Mouse (Mus musculus) liver, embryonic 13.5 days (tissue): ENCODE results near the gene Trim40. TPM values are rescaled to one million over a fixed set of nuclear protein-coding genes. Genes with fewer than 3 reads are reported as not detected.
A peak's percentile ranks its signal among the peaks of the same experiment; 100 is the strongest.

Source experiments
- ATAC-seq: fragments of 200-750 bp; cut with Nextera tagmentation; 2 replicates; pipeline ENCODE4 v1.8.0; 2017; ENCODE audit warnings: low read depth, mild to moderate bottlenecking, moderate number of reproducible peaks, moderate library complexity
- DNase-seq: peaks from one replicate; pipeline ENCODE4 v3.0.0; 2022
- H3K27ac ChIP-seq: fragments of 300-500 bp; sonication (generic); 2 replicates; pipeline ENCODE4 v1.5.1; 2015; ENCODE audit warnings: moderate library complexity, mild to moderate bottlenecking, inconsistent platforms
- H3K27me3 ChIP-seq: fragments of 300-500 bp; sonication (generic); 2 replicates; pipeline ENCODE4 v1.6.1; 2015; ENCODE audit warnings: mild to moderate bottlenecking, inconsistent platforms
- H3K36me3 ChIP-seq: fragments of 300-500 bp; sonication (generic); 2 replicates; pipeline ENCODE4 v1.6.1; 2015; ENCODE audit warnings: mild to moderate bottlenecking, inconsistent platforms
- H3K4me1 ChIP-seq: fragments of 300-500 bp; sonication (generic); replicated peaks from 2 replicates; pipeline ENCODE4 v1.6.1; 2015; ENCODE audit warnings: inconsistent platforms
- H3K4me2 ChIP-seq: fragments of 300-500 bp; sonication (generic); 2 replicates; pipeline ENCODE4 v1.6.1; 2015; ENCODE audit warnings: inconsistent platforms, mild to moderate bottlenecking, moderate library complexity
- H3K4me3 ChIP-seq: fragments of 300-500 bp; sonication (generic); replicated peaks from 2 replicates; pipeline ENCODE4 v1.5.1; 2015; ENCODE audit warnings: mild to moderate bottlenecking, inconsistent platforms
- H3K9ac ChIP-seq: fragments of 300-500 bp; sonication (generic); 2 replicates; pipeline ENCODE4 v1.6.1; 2015; ENCODE audit warnings: mild to moderate bottlenecking, inconsistent platforms
- H3K9me3 ChIP-seq: fragments of 300-500 bp; sonication (generic); replicated peaks from 2 replicates; pipeline ENCODE4 v1.6.1; 2016; ENCODE audit warnings: inconsistent platforms
- WGBS: fragments of 180-500 bp; shearing (Covaris S2); methylation state at CpG from one replicate; pipeline ENCODE4 v1.1.7; 2015; ENCODE audit not compliant: insufficient replicate concordance; 5-methylcytosine and 5-hydroxymethylcytosine counted together
- polyA plus RNA-seq: library from polyadenylated mRNA; unstranded; fragments of >200 nt; fragmentation: Nextera tagmentation; extraction: Ambion mirVana; gene quantifications from 2 replicates; pipeline ENCODE4 v1.2.1, GENCODE M21; 2015

The Trim40 gene
- polyA plus RNA-seq, 1 experiment from 2014 or later = not detected

DNA sequence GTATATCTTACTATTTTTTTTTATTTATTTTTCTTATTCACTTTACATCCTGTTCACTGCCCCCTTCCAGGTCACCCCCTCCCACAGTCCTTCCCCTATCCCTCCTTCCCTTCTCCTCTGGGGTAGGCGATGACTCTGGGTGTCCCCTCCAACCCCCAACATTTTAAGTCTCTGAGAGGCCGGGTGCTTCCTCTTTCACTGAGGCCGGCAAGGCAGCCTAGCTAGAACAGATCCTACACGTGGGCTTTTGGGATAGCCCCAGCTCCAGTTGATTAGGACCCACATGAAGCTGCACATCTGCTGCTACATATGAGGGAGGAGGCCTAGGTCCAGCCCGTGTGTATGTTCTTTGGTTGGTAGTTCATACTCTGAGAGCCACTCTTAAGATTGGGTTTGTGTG is 50.9 kb downstream of the Trim40 start:
- H3K9me3 ChIP-seq = no peaks in the 10 kb centered on the region
- DNase-seq (no peak), ATAC-seq (no peak)
- H3K4me1 ChIP-seq = peaks cover 66% of the 10 kb centered on the region
- no peak overlapping the region for H3K4me3 ChIP-seq
- H3K27ac ChIP-seq = no peak overlapping the region
- WGBS = 32% methylated on average over 5 of the region's 5 CpGs
- no peak overlapping the region for H3K9ac ChIP-seq
- H3K4me2 ChIP-seq = no peak overlapping the region
- no peaks in the 10 kb centered on the region for H3K36me3 ChIP-seq
- peaks cover 14% of the 10 kb centered on the region; the same call in 1 of the 2 replicates for H3K27me3 ChIP-seq

DNA sequence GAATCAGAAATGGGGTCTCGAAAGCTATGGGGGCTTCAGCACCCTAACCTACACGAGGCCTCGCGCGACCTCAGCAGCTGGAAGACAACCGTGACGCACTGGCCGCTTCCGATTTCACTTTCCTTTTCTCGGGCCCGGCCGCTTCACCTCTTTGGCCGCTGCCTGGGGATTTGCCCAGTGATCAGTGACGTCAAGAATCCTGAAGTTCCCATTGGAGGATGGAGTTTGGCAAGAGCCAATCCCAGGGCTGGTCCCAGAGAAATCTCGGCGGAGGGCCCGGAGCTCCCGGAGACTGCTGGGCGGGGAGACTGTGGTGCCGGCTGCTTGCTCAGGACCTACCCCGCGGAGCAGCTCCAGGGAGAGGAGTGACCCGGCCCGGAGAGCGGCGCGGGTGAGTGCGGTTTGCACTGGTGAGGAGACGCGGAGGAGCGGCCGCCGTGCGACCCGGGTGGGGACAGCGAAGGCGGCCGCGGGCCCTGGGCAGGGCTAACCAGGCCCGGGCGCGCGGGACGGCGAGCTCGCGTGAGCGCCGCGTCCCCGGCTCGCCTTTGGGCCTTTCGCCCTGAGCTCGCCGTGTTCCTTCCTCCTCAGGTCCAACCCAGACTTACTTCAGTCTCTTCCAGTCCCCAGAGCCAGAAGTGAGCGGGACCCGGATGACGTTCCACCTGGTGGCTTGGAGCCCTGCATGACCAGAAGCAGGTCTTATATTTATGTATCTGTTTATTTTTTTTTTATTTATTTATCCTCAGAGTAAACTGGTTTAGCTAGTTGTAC is 52.9 kb downstream of the Trim40 start, which contains the start of gene Trim26:
TSS of gene Trim26 (plus strand) at position 261 of the 774 bp plus-strand sequence.
- ATAC-seq (peak; percentile 98), DNase-seq (peak; percentile 94)
- 1% methylated on average over 58 of the region's 58 CpGs for WGBS
- Histone ChIP-seq H3K4me2 (peak within 1 kb of the TSS; percentile 87), H3K36me3 (no peaks in the 10 kb centered on the region), H3K9me3 (no peaks in the 10 kb centered on the region), H3K27ac (peak within 1 kb of the TSS; percentile 78), H3K4me3 (peak within 1 kb of the TSS; percentile 78), H3K9ac (peak within 1 kb of the TSS; percentile 79), H3K4me1 (peaks cover 47% of the 10 kb centered on the region), H3K27me3 (peaks cover 18% of the 10 kb centered on the region; the same call in 1 of the 2 replicates)

DNA sequence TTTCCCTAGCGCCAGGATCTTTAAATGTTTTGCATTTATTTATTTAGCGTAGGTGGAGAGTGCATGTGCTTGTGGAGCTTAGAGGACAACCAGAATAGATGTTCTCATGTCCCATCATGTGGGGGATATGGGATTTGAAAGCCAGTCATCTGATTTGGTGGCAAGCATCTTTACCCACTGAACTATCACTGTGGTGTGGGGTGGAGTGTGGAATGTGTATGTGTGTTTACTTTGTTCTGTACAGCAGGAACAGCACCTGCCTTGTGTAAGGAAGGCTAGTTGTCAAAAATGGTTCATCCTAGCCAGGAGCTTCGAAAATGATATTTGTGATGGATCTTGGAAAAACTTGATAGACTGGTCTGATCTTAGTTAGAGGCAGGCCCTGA is 53.5 kb downstream of the Trim40 start:
- ATAC-seq (peak; percentile 2; the same call in 1 of the 2 replicates), DNase-seq (no peak)
- peaks cover 18% of the 10 kb centered on the region; the same call in 1 of the 2 replicates for H3K27me3 ChIP-seq
- H3K9ac ChIP-seq = peak overlapping the region; percentile 68
- H3K9me3 ChIP-seq = no peaks in the 10 kb centered on the region
- H3K36me3 ChIP-seq = no peaks in the 10 kb centered on the region
- WGBS = 9% methylated on average over 3 of the region's 3 CpGs
- H3K4me2 ChIP-seq = peak overlapping the region; percentile 87
- H3K4me1 ChIP-seq = peaks cover 44% of the 10 kb centered on the region
- H3K4me3 ChIP-seq = peak overlapping the region; percentile 78
- H3K27ac ChIP-seq = peak overlapping the region; percentile 74

DNA sequence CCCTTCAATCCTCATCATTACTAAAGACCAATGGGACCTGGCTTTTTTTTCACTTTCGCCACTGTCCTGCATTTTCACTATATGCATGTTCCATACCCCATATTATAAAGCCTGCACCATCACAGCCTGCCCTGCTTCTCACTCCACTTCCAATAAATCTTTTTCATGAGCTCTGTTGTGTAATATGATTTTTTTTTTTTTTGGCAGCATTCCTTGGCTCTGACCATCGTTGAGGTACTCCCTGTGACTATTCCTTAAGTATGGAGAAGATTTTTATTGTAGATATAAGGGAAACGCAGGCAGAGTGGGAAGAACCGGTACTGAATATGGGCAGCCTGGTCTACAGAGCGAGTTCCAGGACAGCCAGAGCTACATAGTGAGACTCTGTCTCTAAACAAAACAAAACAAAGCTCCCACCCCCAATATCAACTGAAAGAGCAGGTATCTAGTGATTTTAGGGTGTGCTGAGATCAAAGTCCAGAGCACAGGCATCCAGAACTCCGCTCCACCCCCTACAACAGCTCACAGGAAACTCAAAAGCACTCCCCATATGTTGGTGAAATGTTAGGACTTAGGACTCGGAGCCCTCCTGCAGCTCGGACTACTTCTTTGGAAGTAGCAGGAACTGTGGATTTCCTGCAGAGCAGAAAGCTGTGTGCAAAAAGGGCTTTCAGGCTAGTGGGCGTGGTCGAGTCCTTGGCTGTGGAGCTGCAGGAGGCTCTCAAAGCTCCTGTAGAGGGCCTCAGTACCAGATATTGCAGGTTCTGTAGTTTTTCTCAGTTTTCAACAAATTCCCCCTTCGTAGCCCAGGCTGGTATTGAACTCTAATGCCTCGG is 54.1 kb downstream of the Trim40 start:
- H3K27me3 ChIP-seq = peaks cover 18% of the 10 kb centered on the region; the same call in 1 of the 2 replicates
- no peaks in the 10 kb centered on the region for H3K9me3 ChIP-seq
- H3K27ac ChIP-seq = peak overlapping the region; percentile 74
- peak overlapping the region; percentile 68 for H3K9ac ChIP-seq
- peak overlapping the region; percentile 87 for H3K4me2 ChIP-seq
- H3K36me3 ChIP-seq = no peaks in the 10 kb centered on the region
- peak overlapping the region; percentile 78 for H3K4me3 ChIP-seq
- 21% methylated on average over 12 of the region's 12 CpGs for WGBS
- peaks cover 40% of the 10 kb centered on the region for H3K4me1 ChIP-seq
- peak; percentile 8; the same call in 1 of the 2 replicates for ATAC-seq
- peak; percentile 64 for DNase-seq

DNA sequence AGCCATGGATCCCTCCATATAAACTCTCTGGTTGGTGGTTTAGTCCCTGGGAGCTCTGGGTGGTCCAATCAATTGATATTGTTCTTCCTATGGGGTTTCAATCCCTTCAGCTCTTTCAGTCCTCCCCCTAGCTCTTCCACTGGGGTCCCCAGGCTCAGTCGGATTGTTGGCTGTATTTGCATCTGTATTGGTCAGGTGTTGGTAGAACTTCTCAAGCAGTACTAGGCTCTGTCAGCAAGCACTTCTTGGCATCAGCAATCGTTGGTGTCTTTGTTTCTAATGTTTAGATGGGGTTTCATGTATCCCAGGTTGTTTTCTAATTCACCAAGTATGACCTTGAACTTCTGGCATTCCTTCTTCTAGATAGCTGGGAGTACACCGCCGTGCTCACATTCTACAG is 57.2 kb downstream of the Trim40 start:
- no peak overlapping the region for H3K9ac ChIP-seq
- H3K4me3 ChIP-seq = no peak overlapping the region
- H3K27ac ChIP-seq = no peak overlapping the region
- H3K9me3 ChIP-seq = no peaks in the 10 kb centered on the region
- peaks cover 6% of the 10 kb centered on the region; the same call in 1 of the 2 replicates for H3K27me3 ChIP-seq
- no peaks in the 10 kb centered on the region for H3K36me3 ChIP-seq
- no peak for DNase-seq
- ATAC-seq = no peak
- no peak overlapping the region for H3K4me2 ChIP-seq
- H3K4me1 ChIP-seq = peaks cover 16% of the 10 kb centered on the region
- 45% methylated on average over 4 of the region's 4 CpGs for WGBS

Other genes starting within 250 kb of the Trim40 start
- gene H2-M9, start 247.5 kb downstream of the Trim40 start, polyA plus RNA-seq = not detected in 2 replicates
- gene H2-M1, start 217.9 kb downstream of the Trim40 start, polyA plus RNA-seq = not detected in 2 replicates
- not detected in 2 replicates for gene H2-M10.5, start 117.2 kb downstream of the Trim40 start, polyA plus RNA-seq
- not detected in 2 replicates for gene H2-M10.6, start 78.0 kb downstream of the Trim40 start, polyA plus RNA-seq
- gene Trim26, start 53.0 kb downstream of the Trim40 start, polyA plus RNA-seq = 12.1 and 12.4 TPM in 2 replicates
- 0.22 and 0.34 TPM in 2 replicates for gene Trim15, start 22.9 kb downstream of the Trim40 start, polyA plus RNA-seq
- gene Trim10, start 20.5 kb downstream of the Trim40 start, polyA plus RNA-seq = 286 and 323 TPM in 2 replicates
- 0.09 TPM in 1 of 2 replicates, not detected in the other for gene Trim31, start 8.0 kb upstream of the Trim40 start, polyA plus RNA-seq
- not detected in 2 replicates for gene Rnf39, start 52.8 kb upstream of the Trim40 start, polyA plus RNA-seq
- 38.7 and 40.1 TPM in 2 replicates for gene Ppp1r11, start 61.6 kb upstream of the Trim40 start, polyA plus RNA-seq
- gene Znrd1, start 68.4 kb upstream of the Trim40 start, polyA plus RNA-seq = 31.7 and 31.8 TPM in 2 replicates
- 3.5 and 4.8 TPM in 2 replicates for gene Znrd1as, start 68.5 kb upstream of the Trim40 start, polyA plus RNA-seq
- gene 2410137M14Rik, start 91.1 kb upstream of the Trim40 start, polyA plus RNA-seq = not detected in 2 replicates
- gene H2-M5, start 99.4 kb upstream of the Trim40 start, polyA plus RNA-seq = not detected in 2 replicates
- gene Zfp57, start 111.0 kb upstream of the Trim40 start, polyA plus RNA-seq = 4.6 TPM in 2 replicates
- not detected in 2 replicates for gene Mog, start 133.3 kb upstream of the Trim40 start, polyA plus RNA-seq
- 0.43 and 0.51 TPM in 2 replicates for gene Gabbr1, start 155.8 kb upstream of the Trim40 start, polyA plus RNA-seq
- gene Olfr90, start 198.4 kb upstream of the Trim40 start, polyA plus RNA-seq = not detected in 2 replicates
- gene Olfr91, start 208.2 kb upstream of the Trim40 start, polyA plus RNA-seq = not detected in 2 replicates
- gene Olfr92, start 230.0 kb upstream of the Trim40 start, polyA plus RNA-seq = not detected in 2 replicates